Mouse (Mus musculus): Measurements from ENCODE around the gene Wdr44. TPM values are rescaled to one million over a fixed set of nuclear protein-coding genes. Genes with fewer than 3 reads are reported as not detected.
A peak's percentile ranks its signal among the peaks of the same experiment; 100 is the strongest.
"Not testable (repeated sequence)": the region's sequence is repeated elsewhere in the genome, so short reads cannot be mapped to it uniquely, and the experiment has no call there.

Gene Wdr44
- total RNA-seq, 2 experiments from 2014 or later, result 20.8 to 22.8 TPM

GRCm38 (mm10) chrX:23822885-23823284, 130.0 kb downstream of the Wdr44 start:
- intact Hi-C loops (cut with DNase I); DNase-seq (ENCODE audit: extremely low spot score in 1 of 2, low spot score in 2 of 2): not testable (repeated sequence)

DNA sequence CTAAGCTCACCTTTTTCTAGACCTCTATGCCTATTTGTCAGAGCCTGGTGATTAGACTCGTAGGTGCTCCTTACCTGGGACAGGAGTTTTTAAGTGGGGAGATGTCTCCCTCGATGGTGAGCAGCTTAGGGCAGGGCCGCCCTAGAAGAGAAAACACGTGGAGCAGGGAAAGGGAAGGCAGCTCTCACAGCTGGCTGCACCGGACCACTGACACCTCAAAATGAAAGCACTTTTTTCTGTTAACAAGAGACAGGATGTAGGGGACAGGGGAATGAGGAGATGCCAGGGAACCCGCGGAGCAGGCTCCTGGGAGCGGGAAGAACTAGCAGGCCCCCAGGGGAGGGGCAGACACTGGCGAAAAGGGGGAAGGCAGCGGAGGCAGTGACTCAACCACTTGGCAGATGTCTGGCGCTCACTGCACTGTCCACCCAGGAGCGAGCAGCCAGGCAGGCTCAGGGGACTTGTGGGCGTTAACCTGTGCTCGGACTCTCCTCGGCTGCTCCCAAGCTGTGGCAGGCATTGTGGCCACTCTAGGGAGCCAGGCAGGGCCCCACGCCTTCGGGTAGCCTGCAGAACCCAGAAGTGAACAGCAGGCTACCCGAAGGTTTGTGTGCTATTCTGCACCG, 130.7 kb downstream of the Wdr44 start:
- intact Hi-C loops (cut with DNase I), result no loop called here
- DNase-seq (ENCODE audit: extremely low spot score in 1 of 2, low spot score in 2 of 2), result peak in 1 of 2 experiments; percentile 21

- intact Hi-C loops (cut with DNase I); DNase-seq (ENCODE audit: extremely low spot score in 1 of 2, low spot score in 2 of 2): not testable (repeated sequence)
Observed at GRCm38 (mm10) chrX:23833784-23834183, 140.9 kb downstream of the Wdr44 start.

GRCm38 (mm10) chrX:23840921-23841320, 148.1 kb downstream of the Wdr44 start:
- no peak for DNase-seq (ENCODE audit: extremely low spot score in 1 of 2, low spot score in 2 of 2)
- intact Hi-C loops (cut with DNase I), result no loop called here

Other genes with a start within 250 kb of the Wdr44 start
- gene Gm4907, start 189.5 kb downstream of the Wdr44 start, total RNA-seq (2021), result not detected